Mouse (Mus musculus): ENCODE measurements around the gene Caprin1. TPM values are rescaled to one million over a fixed set of nuclear protein-coding genes. Genes with fewer than 3 reads are reported as not detected.

Gene Caprin1
- polyA plus RNA-seq, 1 experiment from 2014 or later, result 307 TPM

Small RNA genes within 50 kb of the gene (microRNA-seq; reads per million reads assigned to microRNA genes)
- gene Gm22757 (ENCODE audit: borderline number of aligned reads), result not detected
- gene Gm22761 (ENCODE audit: borderline number of aligned reads), result not detected

Other genes with a start within 250 kb of the Caprin1 start
- 15.6 and 20.6 TPM in 2 replicates for gene Abtb2, start 231.3 kb downstream of the Caprin1 start, polyA plus RNA-seq (2014; fragmentation: Nextera tagmentation; extraction: Ambion mirVana)
- 15.3 and 18.0 TPM in 2 replicates for gene Nat10, start 36.4 kb downstream of the Caprin1 start, polyA plus RNA-seq (2014; fragmentation: Nextera tagmentation; extraction: Ambion mirVana)
- gene Lmo2, start 160.3 kb upstream of the Caprin1 start, polyA plus RNA-seq (2014; fragmentation: Nextera tagmentation; extraction: Ambion mirVana), result 27.9 TPM in 2 replicates
- 43.2 and 46.8 TPM in 2 replicates for gene Fbxo3, start 230.1 kb upstream of the Caprin1 start, polyA plus RNA-seq (2014; fragmentation: Nextera tagmentation; extraction: Ambion mirVana)
- 1.1 and 2.2 TPM in 2 replicates for gene 4931422A03Rik, start 230.7 kb upstream of the Caprin1 start, polyA plus RNA-seq (2014; fragmentation: Nextera tagmentation; extraction: Ambion mirVana)